Mouse (Mus musculus) heart, adult 2 months (tissue): ENCODE measurements around the gene Taf13.

Source experiments
- CTCF ChIP-seq: fragments of 200-600 bp; IDR thresholded peaks from 2 replicates; pipeline ENCODE4 v1.8.1; 2022; ENCODE audit warnings: antibody characterized with exemption, mild to moderate bottlenecking, moderate library complexity
- EP300 ChIP-seq: fragments of 200-500 bp; IDR thresholded peaks from 2 replicates; pipeline ENCODE4 v1.6.1; 2011; ENCODE audit warnings: low read depth, low read length, control low read depth; ENCODE audit not compliant: insufficient read depth

GRCm38 (mm10) chr3:108574018-108574417 is 2.5 kb downstream of the Taf13 start:
- TF ChIP-seq CTCF (no peak), EP300 (no peak)
